Mouse (Mus musculus) bone marrow macrophage, adult 2 months (primary cell): ENCODE measurements around the gene Pcdh9.

Source experiments
- CTCF ChIP-seq: IDR thresholded peaks from 2 replicates; pipeline ENCODE4 v1.5.1; 2012; ENCODE audit warnings: low read depth, mild to moderate bottlenecking, low read length, moderate library complexity
- POLR2A ChIP-seq: IDR thresholded peaks from 2 replicates; pipeline ENCODE4 v1.6.1; 2012; ENCODE audit warnings: mild to moderate bottlenecking, low read depth, low read length, borderline replicate concordance

DNA sequence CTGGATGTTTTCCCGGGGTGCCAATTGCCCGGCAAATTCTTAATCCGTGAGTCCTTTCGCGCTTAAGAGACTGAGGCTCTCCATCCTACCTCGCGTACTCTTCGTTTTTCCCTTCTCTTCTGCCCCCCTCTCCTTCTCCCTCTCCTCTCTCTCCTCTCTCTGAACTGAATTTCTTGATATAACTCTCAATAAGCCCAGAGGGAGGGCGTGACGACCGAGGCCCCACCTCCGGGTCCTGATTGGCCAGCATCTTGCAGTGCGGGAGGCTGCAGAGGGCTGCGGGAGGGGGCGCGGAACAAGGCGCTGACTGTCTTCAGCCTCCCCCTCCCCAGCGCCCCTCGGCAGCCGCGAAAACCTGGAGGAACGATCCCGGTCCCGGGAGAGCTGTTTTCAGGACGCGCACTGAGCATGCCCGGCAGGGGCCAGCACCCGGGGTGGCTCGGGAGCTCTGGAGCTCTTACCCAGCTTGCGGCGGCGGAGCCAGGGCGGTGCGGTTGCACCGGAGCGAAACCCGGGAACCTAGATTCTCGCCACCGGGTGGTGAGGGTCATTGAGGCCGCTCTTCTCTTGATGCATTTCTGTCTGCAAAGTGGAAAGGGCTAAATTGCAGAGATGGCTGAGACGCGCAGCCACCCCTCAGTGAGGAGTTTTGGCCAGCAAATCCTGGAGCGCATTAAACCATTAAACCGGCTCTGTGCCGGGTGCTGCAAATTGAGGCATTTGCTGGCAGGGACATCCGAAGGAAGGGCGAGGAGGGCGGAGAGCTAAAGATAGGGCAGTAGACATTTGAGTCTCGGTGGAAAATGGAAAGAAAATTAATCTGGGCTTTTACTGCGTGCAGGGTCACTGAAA lies at the start of gene Pcdh9:
- no peak for TF ChIP-seq CTCF
- no peak for TF ChIP-seq POLR2A
